Mouse (Mus musculus): ENCODE measurements around the gene U2af1.
"Not testable (repeated sequence)": the region's sequence is repeated elsewhere in the genome, so short reads cannot be mapped to it uniquely, and the experiment has no call there.

The U2af1 gene

DNA sequence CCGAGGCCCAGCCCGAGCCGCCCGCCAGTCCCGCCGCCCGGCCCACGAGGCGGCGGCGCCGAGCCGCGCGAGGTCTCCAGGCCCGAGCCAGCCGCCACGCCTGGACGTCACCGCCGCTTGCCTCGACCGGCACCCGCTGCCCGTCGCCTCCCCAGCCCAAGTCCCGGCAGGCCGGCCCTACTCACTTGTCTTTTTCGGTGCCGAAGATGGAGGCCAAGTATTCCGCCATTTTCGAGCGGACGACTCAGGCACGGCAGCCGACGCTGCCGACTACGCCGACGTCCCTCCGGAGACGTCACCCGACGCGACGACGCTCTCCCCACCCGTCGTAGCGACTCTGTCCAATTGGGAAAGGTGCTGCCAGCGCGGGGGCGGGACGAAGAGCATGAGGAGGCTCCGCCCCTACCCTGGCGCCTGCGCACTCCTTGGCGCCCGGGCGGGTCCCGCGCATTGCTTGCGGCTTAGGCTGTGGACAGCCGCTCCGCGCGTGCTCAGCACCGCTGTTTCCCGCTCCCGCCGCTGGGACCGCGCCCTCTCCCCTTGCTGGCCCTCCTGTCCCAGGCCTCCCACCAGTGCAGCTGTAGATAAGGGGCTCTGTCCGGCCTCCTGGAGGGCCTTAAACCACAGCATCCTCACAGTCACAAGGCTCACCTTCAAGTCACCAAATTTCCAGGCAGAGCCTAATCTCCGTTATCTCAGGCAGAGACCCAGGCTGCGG lies at the start of gene U2af1:
TSS of gene U2af1 (minus strand) at position 425 of the 718 bp plus-strand sequence.
- DNase-seq (ENCODE audit: low spot score in 2 of 2) = peak; percentile 95 to 96

DNA sequence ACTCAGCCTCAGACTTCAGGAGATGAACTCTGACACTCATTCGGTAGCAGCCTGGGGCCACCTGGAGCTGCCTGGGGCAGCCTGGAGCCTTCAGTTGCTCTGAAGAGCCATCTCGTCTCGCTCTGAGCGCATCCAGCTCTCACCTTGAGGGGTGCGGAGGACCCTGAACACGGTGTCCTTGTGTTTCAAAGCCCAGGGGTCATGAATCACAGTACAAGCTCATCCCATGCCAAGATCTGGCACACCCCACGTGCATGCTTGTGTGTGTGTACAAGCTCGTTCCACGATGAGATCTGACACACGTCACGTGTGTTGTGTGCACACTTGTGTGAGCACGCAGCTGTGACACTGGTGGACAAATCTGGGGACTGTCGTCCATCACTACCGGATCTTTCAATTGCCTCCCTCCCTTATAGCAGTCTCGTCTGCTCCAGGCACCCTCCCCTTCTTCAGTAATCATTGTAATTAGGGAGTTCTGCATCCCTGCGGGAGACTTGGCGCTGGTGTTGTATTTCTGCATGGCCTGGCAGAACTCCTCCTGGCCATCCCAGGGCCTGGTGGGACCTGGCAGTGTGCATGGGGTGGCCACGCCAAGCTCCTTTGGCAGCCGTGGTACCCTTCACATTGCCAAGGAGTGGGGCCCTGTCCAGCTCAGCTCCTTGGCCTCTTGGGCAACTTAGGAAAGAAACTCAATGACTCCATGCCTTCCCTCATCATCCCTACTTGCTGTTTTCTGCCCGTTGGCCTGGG lies 46.8 kb upstream of the U2af1 start:
- no peak for DNase-seq (ENCODE audit: low spot score in 2 of 2)

DNA sequence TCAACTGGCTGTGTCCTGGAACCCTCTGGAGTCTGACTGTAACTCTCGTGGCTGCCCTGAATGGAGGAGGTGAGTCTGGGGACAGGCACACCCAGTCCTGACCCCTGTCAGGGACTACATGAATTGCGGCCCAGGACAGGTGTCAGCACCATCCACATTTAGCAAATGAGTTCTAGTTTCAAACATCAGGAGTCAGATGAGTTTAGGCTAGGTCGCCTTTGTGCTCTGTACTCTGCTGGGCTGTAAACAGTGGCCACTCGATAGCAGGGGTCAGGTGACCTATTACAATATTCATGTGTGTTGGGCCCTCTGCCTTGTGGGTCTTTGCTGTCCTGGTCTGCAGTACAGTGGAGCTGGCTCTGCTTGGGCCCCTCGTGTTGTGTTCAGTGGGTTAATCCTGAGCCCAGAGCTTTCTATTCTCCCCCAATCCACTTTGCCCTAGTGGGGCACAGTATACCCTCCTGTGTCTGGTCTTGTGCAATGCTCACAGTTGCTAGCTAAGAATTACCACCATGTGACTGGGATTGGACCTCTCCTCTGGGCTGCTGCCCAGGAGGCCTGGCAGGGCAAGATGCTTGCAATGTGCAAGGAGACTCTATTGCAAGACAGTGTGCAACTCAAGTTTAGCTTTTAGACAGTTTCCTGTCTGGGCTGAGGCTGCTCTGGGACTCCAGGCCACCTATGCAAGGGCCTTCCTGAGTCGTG lies 44.7 kb upstream of the U2af1 start:
- DNase-seq (ENCODE audit: low spot score in 2 of 2) = no peak

DNA sequence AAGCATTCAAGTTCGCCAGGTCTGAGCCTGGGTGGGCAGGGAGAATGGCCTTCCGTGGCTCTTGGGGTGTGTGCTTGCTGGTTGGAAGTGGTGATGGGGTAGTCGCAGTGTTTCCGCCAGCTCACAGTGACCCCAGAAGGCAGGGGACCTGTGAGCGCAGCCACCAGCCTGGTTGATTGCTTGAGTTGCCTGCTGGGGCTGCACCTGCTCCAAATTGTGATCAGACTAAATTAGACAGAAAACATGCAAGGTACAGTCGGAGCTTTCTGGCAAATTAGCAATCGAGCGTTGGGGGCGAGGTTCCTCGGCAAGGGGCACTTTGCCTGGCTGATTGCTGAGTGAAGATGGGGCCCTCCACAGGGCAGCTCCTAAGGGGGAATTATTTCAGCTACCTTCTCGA lies 39.7 kb upstream of the U2af1 start:
- DNase-seq (ENCODE audit: low spot score in 2 of 2) = no peak

DNA sequence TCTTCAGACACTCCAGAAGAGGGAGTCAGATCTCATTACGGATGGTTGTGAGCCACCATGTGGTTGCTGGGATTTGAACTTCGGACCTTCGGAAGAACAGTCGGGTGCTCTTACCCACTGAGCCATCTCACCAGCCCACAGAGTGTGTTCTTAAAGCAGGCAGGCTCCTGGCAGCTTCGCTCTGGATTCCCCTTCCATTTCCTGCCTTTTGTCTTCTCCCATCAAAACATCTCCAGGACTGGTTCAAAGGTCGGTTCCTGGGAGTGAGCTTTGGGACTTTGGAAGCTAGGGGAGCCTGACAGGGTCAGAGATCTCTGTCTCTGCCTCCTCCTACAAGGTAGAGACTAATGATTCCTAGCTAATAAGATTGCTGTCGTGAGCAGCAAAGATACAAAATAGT lies 36.7 kb upstream of the U2af1 start:
- DNase-seq (ENCODE audit: low spot score in 2 of 2) = not testable (repeated sequence)

DNA sequence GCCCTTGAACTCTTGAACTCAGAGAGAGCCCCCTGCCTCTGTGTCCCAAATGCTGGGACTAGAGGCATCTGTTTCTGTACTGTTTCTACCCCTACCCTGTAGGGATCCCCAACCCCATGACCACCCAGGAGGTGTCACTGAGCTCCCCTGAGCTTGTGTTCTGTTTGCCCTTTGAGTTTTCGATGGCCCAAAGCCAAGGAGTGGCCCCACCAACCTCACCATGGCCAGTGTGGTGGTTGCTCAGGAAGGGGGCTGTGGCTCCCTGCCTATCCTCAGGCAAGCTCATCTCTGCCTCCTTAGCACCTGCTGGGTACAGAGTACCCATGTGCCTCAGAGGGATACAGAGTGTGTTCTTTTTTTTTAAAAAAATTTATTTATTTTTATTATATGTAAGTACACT lies 36.3 kb upstream of the U2af1 start:
- DNase-seq (ENCODE audit: low spot score in 2 of 2) = no peak

DNA sequence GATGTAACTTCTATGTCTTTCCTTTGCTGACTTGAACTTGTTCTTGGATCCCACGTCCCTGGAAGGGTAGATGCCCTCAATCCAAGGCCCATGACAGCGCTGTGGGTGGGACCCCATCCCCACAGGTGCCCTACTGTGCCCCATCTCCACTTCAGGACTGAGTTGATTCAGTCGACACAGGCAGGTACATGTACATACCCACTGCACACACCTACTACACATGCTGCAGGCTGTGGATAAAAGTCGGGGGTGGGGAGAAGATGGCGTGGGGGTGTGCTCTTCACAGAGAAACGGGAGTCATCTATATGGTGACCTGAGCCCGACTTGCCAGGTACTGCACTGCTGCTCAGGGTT lies 35.3 kb upstream of the U2af1 start:
- peak in 1 of 2 experiments; percentile 8 for DNase-seq (ENCODE audit: low spot score in 2 of 2)

DNA sequence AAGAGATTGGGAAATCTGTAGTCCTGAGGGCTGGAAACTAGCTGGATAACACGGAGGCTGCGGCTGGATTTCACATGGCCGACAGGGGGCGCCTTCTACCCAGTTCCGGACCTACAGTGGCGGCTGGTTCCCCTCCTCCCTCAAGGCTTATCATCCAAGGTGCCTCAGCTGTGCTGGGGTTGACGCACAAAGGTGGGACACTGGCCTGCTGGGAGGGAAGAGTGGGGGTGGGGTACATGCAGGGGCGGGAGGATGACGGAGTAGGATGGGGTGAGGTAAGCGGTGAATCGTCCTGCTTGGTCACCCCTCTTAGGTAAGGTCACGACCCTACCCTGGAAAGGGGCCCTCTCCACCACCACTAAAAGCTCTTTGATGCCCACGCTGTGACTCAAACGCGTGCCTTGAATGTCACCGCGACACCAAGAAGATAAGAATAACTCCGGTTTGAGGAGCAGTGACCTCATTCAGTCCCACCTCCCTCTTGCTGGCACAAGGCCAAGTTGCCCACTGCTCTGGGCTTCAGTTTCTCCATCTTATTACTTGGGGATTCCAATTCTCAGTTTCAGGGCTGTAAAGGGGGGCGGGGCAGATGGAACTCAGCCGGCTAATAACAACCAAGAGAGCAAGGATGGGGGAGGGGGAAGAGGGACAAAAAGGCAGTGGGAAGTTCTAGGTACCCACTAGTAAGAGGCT lies 34.8 kb upstream of the U2af1 start:
- peak; percentile 67 to 85 for DNase-seq (ENCODE audit: low spot score in 2 of 2)

DNA sequence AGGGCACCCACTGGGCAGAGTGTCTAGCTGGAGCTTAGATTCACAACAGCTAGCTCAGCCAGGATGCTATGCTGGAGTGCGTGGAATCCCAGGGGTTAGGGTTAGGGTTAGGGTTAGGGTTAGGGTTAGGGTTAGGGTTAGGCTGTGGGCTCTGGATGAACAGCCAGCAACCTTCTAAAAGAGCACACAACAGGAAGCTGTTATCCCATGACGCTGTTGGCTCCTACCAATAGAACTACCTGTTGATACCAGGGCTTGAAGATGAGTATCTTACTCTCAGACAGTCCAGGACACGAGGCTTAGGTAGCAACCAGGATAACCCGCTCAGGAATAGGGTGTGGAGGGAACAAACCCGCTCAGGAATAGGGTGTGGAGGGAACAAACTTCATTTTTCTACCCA lies 34.2 kb upstream of the U2af1 start:
- no peak for DNase-seq (ENCODE audit: low spot score in 2 of 2)

DNA sequence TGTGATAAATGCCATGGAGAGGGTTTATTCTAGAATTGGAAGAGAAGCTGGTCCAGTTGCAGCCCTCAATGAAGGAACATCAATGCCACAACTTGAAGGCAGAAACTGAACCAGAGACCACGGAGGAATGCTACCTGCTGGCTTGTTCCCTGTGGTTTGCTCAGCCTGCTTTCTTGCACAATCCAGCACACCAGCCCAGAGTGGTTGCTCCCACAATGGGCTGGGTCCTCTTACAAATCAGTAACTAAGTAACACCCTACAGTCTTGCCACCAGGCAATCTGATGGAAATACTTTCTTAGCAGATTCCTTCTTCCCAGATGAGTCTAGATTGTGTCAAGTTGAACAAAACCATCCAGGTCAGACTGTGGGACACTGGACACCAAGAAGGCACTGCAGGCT lies 30.9 kb upstream of the U2af1 start:
- DNase-seq (ENCODE audit: low spot score in 2 of 2) = no peak

DNA sequence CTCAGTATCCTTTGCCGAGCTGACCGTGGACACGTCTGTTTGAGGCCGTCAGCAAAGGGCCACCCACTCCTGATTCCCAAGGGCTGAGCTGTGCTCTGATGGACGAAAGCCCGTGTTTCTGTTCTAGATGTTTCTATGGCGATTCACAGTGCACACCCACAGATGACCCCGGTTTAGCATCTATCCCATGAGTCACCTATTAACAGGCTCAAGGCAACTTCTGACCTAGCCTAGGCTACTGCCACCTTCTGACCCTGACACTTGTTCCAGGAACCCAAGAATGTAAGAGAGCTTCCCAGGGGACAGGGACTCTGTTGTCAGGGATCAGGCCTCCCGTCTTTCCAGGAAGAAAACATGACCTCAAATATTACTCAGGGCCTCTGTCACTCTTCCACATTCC lies 29.4 kb upstream of the U2af1 start:
- no peak for DNase-seq (ENCODE audit: low spot score in 2 of 2)

DNA sequence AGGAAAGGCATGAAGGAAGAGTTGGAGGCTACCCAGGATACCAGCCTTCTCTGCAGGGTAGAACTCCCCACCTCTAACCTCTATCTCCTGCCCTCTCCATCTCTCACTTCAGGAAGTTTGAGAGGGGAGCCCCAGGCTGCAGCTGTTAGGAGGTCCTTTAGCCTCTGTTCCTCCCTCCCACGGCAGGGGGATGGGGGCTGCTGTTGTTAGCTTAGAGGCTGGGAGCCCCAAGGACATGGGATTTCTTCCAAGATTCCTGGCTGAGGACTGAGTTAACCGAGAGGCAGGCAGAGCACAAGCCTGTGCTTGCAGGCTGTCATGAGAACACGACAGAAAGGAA lies 27.5 kb upstream of the U2af1 start:
- DNase-seq (ENCODE audit: low spot score in 2 of 2) = no peak

DNA sequence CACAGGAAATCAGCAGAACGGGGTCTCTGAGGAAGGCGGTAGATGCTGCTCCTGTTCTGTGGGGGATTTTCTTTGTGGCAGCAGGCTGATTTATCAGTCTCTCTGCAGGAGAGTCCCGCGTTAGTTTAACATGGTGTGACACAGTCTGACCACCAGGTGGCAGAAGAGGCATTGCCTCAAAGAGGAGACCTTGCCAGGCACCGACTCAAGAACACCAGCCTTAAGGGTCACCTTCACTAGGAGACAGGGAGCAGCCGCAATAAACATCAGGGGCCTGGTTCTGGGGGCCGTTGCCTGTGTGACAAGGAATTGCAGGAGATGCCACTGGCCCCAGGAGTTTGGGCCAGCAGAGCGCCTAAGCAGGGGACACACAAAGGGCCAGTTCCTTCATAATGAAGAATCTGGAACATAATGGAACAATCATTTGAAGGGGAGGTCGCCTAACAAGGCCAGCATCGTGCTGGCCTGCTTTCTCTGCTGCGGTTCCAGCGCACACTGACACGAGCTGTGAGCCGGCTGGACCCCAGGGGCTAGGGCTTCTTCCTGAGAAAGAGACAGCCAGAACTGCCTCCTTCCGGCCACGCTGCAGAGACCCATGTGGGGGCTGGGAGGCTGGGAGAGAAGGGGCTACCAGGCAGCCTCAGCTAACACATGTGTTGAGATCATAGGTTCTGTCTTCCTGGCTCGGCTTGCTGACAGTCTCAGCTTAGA lies 27.0 kb upstream of the U2af1 start:
- DNase-seq (ENCODE audit: low spot score in 2 of 2) = peak; percentile 73 to 82

DNA sequence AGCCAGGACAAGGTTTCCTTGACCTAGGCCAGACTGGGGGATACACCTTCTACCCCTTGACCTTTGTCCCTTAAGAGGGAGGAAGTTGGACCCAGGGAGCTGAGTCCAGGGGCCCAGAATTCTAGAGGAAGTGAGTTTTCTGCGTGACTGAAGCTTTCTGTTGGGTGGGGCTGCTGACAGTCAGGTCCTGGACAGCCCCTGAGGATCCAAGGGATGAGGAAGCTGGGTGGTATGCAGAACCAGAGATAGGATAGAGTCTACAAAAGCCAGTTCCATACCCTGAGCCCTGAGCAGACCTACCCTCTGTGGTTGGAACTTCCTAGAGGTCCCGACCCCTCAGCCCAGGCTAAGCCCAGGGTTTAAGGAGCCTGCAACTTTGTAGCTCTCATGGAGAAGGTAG lies 21.8 kb upstream of the U2af1 start:
- DNase-seq (ENCODE audit: low spot score in 2 of 2) = no peak

DNA sequence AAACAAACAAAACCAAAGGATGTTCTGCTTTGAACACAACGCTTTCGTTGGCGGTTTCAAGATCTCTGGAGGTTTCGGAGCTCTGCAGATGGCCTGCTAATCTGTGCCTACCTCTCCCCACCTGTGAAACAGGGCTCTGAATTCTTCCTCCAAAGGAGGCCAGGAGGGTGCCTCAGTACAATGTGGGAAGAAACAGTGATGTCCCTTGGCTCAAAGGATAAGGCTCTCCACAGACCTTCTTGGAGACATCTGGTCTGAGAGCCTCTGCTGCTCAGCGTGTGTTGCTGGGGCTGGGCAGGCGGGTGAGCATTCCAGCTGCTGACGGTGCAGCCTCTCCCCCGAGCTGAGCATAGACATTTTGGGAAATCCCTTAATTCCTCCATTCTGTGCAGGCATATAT lies 18.8 kb upstream of the U2af1 start, which contains the start of gene Cryaa:
TSS of gene Cryaa (plus strand) at position 301 of the 400 bp plus-strand sequence.
- no peak for DNase-seq (ENCODE audit: low spot score in 2 of 2)

DNA sequence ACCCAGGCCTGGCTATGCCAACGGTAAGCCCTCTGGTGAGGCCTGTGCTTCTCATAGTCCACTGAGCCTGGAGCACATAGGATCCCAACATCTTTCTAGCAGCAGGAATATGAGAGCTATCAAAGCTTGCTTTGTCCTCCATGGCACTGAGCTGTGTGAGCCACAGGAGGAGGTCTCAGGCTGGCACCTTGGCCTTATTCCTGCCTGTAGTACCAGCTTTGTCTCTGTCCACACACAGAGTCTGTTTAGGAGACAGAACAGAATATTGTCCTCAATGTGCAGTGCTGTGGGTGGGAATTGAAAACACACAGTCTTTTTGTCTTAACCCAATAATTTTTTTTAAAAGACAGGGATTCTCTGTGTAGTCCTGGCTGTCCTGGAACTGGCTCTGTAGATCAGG lies 15.7 kb upstream of the U2af1 start:
- no peak for DNase-seq (ENCODE audit: low spot score in 2 of 2)

DNA sequence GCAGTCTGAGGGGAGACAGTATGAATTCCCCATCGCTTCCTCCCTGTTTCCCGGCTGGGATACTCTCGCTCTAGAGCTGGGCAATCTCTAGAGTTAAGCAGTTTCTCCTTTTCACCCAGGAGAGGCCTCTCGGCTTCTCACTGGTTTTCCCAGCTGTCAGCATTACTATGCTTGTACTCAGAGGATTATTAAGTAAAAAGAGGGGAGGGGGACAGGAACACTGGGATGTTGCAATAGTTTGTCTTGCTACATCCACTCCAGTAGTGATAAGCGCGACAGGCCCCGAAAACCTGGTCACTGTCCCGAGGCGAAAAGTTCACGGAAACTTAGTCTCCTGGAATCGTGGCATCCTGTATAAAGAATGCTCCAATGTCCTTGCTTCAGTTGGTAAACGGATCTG lies 13.6 kb upstream of the U2af1 start:
- no peak for DNase-seq (ENCODE audit: low spot score in 2 of 2)

DNA sequence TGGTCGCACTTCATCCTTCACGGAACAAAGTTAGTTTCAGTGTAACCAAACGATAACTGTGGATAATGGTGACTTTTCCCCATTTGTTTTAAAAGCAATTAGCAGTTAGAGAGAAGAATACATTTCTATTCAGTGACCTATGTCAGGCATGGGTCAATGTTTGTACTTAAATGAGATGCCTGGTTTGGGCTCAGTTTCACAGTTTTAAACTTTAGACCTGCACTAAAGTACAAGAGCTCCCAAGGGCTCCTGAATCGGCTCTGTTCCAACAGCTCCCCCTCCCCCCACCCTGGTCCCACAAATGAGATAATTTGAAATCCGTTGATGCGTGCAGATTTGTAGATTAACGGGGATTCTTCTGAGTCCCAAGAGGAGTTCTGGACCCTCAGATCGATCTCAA lies 13.0 kb upstream of the U2af1 start:
- no peak for DNase-seq (ENCODE audit: low spot score in 2 of 2)

DNA sequence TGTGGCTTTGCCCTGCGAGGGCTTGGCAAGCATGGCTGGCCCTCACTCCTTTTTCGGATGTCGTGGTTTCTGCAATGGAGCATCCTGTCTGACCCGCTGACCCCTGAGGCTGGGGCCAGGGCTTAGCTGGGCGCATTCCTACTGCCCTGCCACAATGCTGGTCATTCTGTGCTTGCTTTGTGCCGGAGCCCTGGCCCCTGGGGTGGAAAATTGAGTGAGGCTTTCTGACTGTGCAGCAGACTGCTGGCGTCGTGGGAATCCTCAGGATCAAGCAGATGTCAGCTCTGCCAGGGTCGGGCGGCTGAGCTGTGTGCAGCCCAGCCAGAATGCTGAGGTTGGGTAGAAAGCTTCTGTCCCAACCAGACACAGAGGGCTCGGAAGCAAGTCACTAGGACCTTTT lies 11.5 kb upstream of the U2af1 start:
- DNase-seq (ENCODE audit: low spot score in 2 of 2) = no peak

DNA sequence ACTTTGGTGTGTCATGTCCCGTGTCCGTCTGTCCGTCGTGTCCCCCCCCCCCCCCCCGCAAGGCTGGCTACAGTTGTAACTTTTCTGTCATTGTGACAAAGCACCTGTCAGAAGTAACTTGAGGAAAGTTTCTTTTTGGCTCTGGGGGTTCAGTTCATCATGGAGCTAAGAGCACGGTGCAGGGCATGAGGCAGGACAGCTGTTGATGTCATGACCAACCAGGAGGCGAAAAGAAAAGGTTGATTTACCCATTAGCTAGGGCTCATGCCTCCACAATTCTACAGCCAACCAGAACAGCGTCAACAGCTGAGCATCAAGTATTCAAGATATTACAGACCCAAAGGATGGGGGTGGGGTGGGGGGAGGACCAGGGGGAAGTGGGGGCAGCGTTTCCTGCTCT lies 9.6 kb upstream of the U2af1 start:
- DNase-seq (ENCODE audit: low spot score in 2 of 2) = no peak

DNA sequence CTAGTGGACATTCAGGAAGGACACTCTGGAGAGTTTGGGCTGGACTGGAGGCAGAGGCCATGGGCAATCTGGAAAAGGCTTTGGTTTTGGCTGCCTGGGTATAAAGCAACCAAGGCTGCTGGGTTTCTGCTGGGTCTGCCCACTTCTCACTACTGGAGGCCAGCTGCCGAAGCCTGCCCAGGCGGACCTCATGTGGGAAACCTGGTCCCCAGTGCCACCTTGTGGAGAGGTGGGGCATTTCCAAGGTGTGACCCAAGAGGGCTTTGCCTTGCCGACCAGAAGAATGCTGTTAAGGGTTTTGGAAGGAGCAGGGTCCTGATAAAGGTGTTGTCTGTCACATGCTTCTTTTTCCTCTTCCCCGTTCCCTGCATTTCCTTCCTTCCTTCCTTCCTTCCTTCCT lies 6.1 kb upstream of the U2af1 start:
- peak; percentile 75 to 84 for DNase-seq (ENCODE audit: low spot score in 2 of 2)

DNA sequence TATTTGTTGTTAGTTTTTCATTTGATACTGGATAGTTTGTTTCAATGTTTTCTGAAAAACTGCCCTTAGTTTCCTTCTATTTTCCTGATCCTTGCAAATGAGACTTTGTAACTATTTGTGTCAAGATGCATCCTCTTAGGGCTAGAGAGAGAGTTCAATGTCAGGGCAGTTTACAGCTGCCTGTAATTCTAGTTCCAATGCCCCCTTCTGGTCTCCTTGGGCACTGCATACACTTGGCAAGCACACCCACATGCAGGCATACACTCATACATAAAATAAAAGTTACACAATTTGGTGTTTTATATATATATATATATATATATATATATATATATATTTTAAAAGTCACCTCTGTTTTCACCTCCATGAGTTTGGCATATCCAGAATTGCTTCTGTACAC lies 4.2 kb upstream of the U2af1 start:
- DNase-seq (ENCODE audit: low spot score in 2 of 2) = peak in 1 of 2 experiments; percentile 27

Measured in natural killer cell, adult 2 months (primary cell).